Mouse (Mus musculus) lung, adult 18-20 months (tissue): ENCODE data around the gene E2f2.

Experiments used
- DNase-seq, 2 experiments: peaks; one replicate each; pipeline ENCODE4 v3.0.0; 2022; ENCODE audit warnings: mixed read lengths in 2 of 2

The E2f2 gene

GRCm38 (mm10) chr4:136206033-136206893 is 34.1 kb downstream of the E2f2 start, which contains the start of gene Asap3:
Gene Asap3 (plus strand): TSS chr4:136206365.
- peak; percentile 97 to 98 for DNase-seq

GRCm38 (mm10) chr4:136206943-136207342 is 34.7 kb downstream of the E2f2 start:
- peak in 1 of 2 experiments; percentile 42 for DNase-seq

DNA sequence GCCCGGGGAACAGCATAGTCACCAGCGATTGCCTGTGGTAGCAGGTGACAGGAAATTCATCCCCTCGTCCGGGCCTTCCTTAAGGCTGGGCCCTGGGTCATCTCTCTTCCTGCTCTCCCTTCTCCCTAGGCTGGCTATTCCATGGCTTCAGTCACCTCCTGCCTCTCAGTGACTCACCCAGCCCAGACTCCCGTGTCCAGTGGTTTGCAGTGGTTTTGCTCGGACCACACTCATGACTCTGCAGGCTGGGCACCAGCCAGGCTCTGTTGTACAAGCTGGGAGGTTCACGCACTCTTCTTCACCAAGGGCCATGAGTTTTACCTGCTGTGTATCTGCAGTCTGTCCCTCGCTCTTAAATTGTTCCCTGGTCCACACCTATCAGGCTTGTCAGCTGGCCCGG is 38.7 kb downstream of the E2f2 start:
- DNase-seq, result no peak

DNA sequence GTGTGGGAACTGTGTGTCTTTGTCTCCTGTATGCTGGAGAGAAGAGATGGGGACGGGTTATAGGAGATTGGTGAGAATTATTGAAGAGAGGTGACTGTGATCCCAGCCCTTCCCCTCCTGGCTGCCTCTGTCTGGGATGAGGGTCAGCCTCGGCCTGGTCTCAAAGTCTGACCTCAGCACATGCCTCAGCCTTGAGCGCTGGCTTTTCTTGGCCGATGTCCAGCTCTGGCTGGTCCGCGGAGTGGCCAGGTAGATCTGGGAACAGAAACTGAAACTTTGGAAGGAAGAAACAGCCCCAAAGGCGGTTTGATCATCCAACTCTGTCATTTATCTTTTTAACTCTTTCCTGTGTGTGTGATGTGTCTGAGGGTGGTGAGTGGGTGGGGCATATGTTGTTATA is 41.4 kb downstream of the E2f2 start:
- DNase-seq, result peak; percentile 49 to 56

DNA sequence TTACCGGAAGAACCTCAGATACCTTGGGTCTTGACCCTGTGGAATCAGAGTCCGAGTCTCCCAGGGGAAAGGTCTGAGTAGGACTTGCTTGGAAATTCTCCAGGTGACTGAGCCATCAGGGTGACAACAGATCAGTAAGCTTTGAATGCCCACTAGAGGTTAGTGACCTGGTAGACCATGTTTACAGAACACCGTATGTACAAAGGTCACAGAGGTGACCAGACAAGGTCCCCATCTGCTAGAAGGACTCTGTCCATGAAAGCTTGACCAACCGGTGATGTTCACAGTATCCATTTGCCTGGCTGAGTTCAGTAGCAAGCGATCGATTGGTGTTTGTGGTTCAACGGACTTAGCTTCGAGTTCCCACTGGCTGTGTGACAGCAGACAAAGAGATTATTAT is 42.6 kb downstream of the E2f2 start:
- no peak for DNase-seq

DNA sequence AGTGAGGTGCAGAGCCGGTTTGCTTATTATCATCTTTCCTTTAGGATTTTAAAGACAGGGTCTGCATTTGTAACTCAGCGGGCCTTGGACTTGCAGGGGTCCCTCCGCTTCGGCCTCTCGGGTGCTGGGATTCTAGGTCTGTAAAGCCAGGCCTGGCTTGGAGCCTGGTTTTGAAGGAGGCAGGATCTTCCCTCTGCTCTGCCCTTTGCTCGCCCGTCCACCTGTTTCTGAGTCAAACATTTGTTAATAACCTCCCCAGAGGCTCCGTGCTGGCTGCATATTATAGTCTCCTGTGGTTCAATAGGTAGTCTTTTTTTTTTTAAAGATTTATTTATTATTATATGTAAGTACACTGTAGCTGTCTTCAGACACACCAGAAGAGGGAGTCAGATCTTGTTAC is 43.4 kb downstream of the E2f2 start:
- no peak for DNase-seq

- DNase-seq, result peak; percentile 75 to 83
Measured at GRCm38 (mm10) chr4:136217063-136217462, 44.9 kb downstream of the E2f2 start.

DNA sequence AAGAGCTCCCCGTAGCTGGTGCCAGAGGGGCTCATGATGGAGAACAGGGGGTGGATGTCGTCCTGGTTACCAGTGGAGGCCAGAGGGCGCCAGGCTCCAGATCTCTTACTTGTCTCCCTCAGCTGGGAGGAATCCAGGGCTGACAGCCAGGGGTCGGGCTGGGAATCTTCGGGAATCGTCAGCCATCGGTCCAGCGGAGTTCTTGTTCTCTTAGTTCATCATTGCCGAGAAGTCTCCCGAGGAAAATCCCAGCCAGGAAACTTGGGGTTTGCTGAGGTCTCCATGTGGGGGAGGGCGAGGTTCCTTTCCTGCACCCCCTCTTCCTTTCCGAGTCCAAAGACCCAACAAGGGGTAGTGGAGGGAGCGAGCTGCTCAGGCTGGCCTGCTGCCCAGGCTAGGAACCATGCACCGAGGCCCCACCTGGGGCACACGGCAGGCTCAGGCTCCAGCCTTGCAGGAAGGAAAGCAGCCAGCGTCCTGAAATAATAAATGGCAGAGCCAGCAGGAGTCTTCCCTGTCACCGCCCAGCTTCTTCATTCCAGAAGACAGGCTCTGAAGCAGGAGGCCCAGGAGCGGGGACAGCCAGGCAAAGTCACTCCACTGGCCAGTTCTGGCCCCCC is 46.5 kb downstream of the E2f2 start:
- peak; percentile 72 to 73 for DNase-seq

DNA sequence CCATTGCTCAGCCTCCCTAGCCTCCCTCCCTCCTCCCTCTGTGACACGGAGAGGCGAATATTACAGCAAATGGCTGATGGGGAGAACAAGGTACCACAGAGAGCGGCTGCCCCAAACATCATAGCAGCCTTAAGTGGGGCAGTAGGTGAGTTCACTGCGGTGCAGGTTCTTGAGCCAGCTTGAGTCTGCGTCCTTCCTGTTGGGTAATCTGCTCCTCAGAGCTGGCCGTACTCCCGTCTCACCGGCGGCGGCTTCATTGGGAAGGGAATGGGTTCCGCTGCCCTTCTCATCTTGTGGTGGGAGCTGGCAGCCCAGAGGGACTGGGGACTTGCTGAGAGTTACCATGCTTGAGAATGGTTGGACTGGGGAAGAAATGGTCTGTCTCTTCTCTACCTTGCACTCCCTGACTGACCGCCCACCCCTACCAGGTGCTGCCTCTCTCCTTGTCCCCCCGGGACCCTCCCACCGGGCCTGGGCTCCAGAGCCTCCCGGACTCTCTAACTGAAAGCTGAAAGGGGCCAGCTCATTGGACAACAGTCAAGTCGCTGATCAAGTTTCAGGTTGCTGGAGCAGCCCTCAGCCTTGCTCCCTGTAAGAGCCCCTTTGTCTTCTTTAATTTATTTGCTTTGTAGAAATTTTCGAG is 48.1 kb downstream of the E2f2 start:
- peak; percentile 75 to 78 for DNase-seq

- no peak for DNase-seq
Measured at GRCm38 (mm10) chr4:136223549-136224239, 51.5 kb downstream of the E2f2 start.

- no peak for DNase-seq
Measured at GRCm38 (mm10) chr4:136224240-136224559, 52.0 kb downstream of the E2f2 start.

- DNase-seq, result no peak
Measured at GRCm38 (mm10) chr4:136224677-136225460, 52.7 kb downstream of the E2f2 start.

DNA sequence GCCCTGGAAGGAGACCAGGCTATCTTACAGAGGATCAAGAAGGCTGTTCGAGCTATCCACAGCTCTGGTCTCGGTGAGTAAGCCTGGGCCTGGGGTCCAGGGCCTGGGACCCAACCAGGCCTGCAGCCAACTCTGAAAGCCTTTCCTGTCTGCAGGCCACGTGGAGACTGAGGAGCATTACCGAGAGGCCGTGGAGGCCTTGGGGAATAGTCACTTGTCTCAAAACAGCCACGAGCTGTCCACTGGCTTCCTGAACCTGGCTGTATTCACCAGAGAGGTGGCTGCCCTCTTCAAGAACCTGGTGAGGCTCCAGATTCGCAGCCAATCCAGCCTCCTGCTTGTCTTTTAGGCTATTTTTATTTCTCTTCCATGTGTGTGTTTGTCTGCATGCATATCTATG is 55.2 kb downstream of the E2f2 start:
- no peak for DNase-seq

GRCm38 (mm10) chr4:136228640-136229039 is 56.4 kb downstream of the E2f2 start:
- DNase-seq, result peak; percentile 54 to 68

GRCm38 (mm10) chr4:136238669-136239068 is 66.5 kb downstream of the E2f2 start:
- no peak for DNase-seq

DNA sequence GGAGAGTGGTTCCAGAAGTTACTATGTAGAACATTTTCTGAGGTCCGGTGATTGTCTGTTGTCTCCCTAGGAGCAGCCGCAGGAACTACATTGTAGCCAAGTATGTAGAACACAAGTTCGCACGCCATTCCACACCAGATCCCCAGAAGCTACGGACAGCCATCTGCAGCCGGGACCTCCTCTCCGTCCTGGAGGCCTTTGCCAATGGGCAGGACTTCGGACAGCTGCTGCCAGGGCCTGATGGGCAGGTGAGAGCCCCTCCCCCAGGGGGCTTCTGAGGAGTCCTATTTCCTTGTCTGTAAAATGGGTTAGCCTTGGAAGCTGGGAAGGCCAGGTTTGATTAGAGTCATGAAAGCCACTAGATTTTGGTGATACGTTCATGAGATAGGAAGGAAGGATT is 66.9 kb downstream of the E2f2 start:
- no peak for DNase-seq

DNA sequence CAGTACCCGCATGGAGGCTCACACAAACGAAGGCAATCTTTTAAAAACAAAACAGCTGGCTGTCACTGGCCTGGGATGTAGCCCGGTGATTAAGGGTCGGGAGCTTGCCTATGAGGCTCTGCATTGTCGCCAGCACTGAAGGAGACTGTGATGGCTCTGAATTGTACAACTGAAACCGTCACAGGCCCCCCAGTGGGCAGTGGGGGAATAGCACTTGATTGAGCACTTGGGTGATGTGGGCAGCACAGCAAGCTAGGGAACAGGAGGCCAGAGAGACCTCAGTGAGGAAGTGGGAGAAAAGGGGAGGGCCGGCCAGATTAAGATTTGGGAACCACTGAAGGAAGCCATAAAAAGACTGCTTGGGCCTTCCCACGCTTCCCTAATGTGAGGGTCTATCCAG is 67.4 kb downstream of the E2f2 start:
- peak; percentile 82 for DNase-seq

DNA sequence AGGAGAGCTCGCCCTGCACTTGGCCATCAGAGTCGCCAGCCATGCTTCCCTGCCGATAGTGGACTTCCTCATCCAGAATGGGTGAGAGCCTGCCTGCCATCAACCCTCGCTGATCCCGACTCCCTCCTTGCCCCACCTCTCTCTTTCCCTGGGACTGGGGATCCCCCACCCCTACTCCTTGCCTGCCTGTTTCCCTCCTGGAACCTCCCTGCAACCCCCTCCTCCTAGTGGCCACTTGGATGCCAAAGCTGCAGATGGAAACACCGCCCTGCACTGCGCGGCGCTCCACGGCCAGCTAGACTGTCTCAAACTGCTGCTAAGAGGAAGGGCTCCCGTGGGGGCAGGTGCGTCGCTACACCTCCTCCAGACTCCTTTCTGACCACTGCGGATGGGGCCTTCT is 67.9 kb downstream of the E2f2 start:
- no peak for DNase-seq

GRCm38 (mm10) chr4:136240955-136241354 is 68.8 kb downstream of the E2f2 start:
- no peak for DNase-seq

GRCm38 (mm10) chr4:136242065-136242703 is 70.0 kb downstream of the E2f2 start:
- DNase-seq, result no peak

DNA sequence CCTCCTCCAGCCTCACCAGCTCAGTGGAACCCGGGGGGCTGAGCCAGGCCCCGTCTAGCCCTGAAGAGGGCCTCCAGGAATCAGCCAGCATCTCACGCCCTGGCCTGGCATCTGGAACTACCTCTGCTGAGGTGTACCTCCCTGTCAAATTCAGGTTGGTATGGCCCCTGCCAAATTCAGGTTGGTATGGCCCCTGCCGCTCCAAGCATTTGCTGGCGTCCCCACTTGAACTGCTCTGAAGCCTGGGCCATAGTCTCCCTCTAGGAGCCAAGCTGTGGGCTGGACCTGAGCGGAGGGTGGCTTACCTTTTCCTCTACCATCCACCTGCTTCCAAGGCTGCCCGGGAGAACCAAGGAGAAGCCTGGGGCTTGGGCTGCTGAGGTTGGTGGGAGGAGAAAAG is 70.5 kb downstream of the E2f2 start:
- no peak for DNase-seq

- DNase-seq, result no peak
Measured at GRCm38 (mm10) chr4:136244208-136244607, 72.0 kb downstream of the E2f2 start.
